Mouse (Mus musculus) left cerebral cortex, postnatal 36 days (tissue): ENCODE measurements around the gene Maf. TPM values are rescaled to one million over a fixed set of nuclear protein-coding genes. Genes with fewer than 3 reads are reported as not detected.

Experiments used
- DNase-seq, 2 experiments: peaks; one replicate each; pipeline ENCODE4 v3.0.0; 2021 to 2022; ENCODE audit warnings: low spot score in 2 of 2, mixed read lengths in 1 of 2
- intact Hi-C: fragments of 180-260 bp; cut with DNase I; formaldehyde crosslinking; loops from one replicate; pipeline ENCODE4 v1.15.1; 2025
- total RNA-seq, 2 experiments: library from RNA; stranded (reverse); gene quantifications; 2 replicates each; pipeline ENCODE4 v1.2.3; 2021

Gene Maf
- 10 to 100 TPM; 22.9 to 25.8 TPM for total RNA-seq

GRCm38 (mm10) chr8:115707731-115708590, at the start of gene Maf:
Gene Maf (minus strand): TSS chr8:115707794.
- intact Hi-C loops, result loop anchor here (2.0 to 10.0 kb wide), 9 partner anchors 303 to 1251 kb away; no protein-coding TSS in a partner anchor
- DNase-seq, result peak; percentile 63 to 65

- intact Hi-C loops, result no loop called here
- DNase-seq, result no peak
Measured at GRCm38 (mm10) chr8:115756965-115757364, 49.4 kb upstream of the Maf start.

GRCm38 (mm10) chr8:115756027-115756426, 48.4 kb upstream of the Maf start:
- intact Hi-C loops, result no loop called here
- no peak for DNase-seq

- intact Hi-C loops, result no loop called here
- no peak for DNase-seq
Measured at GRCm38 (mm10) chr8:115754694-115755093, 47.1 kb upstream of the Maf start.

- DNase-seq, result no peak
- intact Hi-C loops, result no loop called here
Measured at GRCm38 (mm10) chr8:115753801-115754200, 46.2 kb upstream of the Maf start.

- intact Hi-C loops, result no loop called here
- DNase-seq, result no peak
Measured at GRCm38 (mm10) chr8:115747426-115747825, 39.8 kb upstream of the Maf start.

- intact Hi-C loops, result no loop called here
- DNase-seq, result no peak
Measured at GRCm38 (mm10) chr8:115745648-115746047, 38.1 kb upstream of the Maf start.

- DNase-seq, result no peak
- intact Hi-C loops, result no loop called here
Measured at GRCm38 (mm10) chr8:115743441-115743840, 35.8 kb upstream of the Maf start.

- peak; percentile 23 to 25 for DNase-seq
- intact Hi-C loops, result no loop called here
Measured at GRCm38 (mm10) chr8:115742646-115743045, 35.1 kb upstream of the Maf start.

GRCm38 (mm10) chr8:115741964-115742363, 34.4 kb upstream of the Maf start:
- no peak for DNase-seq
- intact Hi-C loops, result no loop called here

- intact Hi-C loops, result no loop called here
- no peak for DNase-seq
Measured at GRCm38 (mm10) chr8:115739756-115740155, 32.2 kb upstream of the Maf start.

GRCm38 (mm10) chr8:115732401-115732800, 24.8 kb upstream of the Maf start:
- DNase-seq, result no peak
- intact Hi-C loops, result no loop called here

- DNase-seq, result no peak
- intact Hi-C loops, result no loop called here
Measured at GRCm38 (mm10) chr8:115726807-115727206, 19.2 kb upstream of the Maf start.

- intact Hi-C loops, result no loop called here
- DNase-seq, result no peak
Measured at GRCm38 (mm10) chr8:115726231-115726630, 18.6 kb upstream of the Maf start.

- intact Hi-C loops, result no loop called here
- no peak for DNase-seq
Measured at GRCm38 (mm10) chr8:115719126-115719525, 11.5 kb upstream of the Maf start.

- DNase-seq, result no peak
- intact Hi-C loops, result no loop called here
Measured at GRCm38 (mm10) chr8:115718621-115719020, 11.0 kb upstream of the Maf start.

- no peak for DNase-seq
- intact Hi-C loops, result no loop called here
Measured at GRCm38 (mm10) chr8:115715262-115715661, 7.7 kb upstream of the Maf start.

- intact Hi-C loops, result no loop called here
Measured at GRCm38 (mm10) chr8:115711106-115711505, 3.5 kb upstream of the Maf start.

GRCm38 (mm10) chr8:115709931-115710330, 2.3 kb upstream of the Maf start:
- DNase-seq, result no peak
- intact Hi-C loops, result loop anchor here (2.0 to 10.0 kb wide), 9 partner anchors 305 to 1253 kb away; no protein-coding TSS in a partner anchor

More at GRCm38 (mm10) chr8:115711106-115711505, 3.5 kb upstream of the Maf start:
- no peak for DNase-seq

- intact Hi-C loops, result loop anchor here (2.0 to 10.0 kb wide), 9 partner anchors 304 to 1252 kb away; no protein-coding TSS in a partner anchor
- peak; percentile 58 to 77 for DNase-seq
Measured at GRCm38 (mm10) chr8:115708936-115709780, 1.6 kb upstream of the Maf start.
